Mouse (Mus musculus): ENCODE data around the gene Cmah. TPM values are rescaled to one million over a fixed set of nuclear protein-coding genes. Genes with fewer than 3 reads are reported as not detected.

Gene Cmah
- polyA plus RNA-seq, 1 experiment from 2014 or later: 0.39 TPM

DNA sequence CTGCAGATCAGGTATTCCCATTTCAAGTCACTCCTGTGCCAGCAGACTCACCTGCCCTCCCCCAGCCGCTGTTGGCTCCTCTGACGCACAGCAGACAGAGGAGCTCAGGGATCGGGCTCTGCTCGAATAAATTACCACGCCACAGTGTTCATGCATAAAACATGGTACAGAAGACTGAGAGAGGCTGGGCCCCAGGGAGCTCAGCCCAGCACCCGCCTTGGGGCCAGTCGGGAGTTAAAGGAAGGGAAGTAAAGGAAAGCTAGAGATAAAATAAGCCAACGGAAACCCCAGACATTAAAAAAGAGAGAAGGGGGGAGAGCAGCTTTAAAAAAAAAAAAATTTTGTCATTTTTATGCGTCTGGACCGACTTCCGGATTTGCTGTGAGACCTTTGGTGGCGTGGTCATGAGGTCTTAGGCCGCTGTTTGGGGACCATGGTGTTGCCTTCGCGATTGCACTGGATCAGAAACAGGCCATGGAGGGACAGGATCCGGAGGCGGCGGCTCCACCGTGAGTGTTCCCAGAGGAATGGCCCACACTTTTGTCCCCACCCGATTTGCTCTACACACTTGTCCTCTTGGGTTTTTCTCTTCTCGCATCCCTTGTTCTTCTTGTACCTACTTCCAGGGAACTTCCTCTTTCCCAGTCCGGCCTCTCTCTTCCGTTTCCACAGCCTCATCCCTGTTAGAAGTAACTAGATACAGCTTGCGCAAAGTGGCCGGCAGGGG, 174.1 kb downstream of the Cmah start:
- no peaks in the 10 kb centered on the region for H3K36me3 ChIP-seq (ENCODE audit: control insufficient read depth, insufficient read depth, low read length)
- WGBS: 78% methylated on average over 25 of the region's 25 CpGs
- no peak overlapping the region for H3K4me3 ChIP-seq (ENCODE audit: low read length)
- no peak overlapping the region for H3K4me2 ChIP-seq (ENCODE audit: low read depth, low read length)
- no peak for ATAC-seq (ENCODE audit: low read depth)
- no peaks in the 10 kb centered on the region for H3K4me1 ChIP-seq (replicated peaks; ENCODE audit: control insufficient read depth, insufficient read depth, low read length)
- no peak overlapping the region for H3K9ac ChIP-seq (ENCODE audit: low read length)
- no peak overlapping the region for H3K27ac ChIP-seq (ENCODE audit: low read length)
- no peaks in the 10 kb centered on the region for H3K9me3 ChIP-seq (ENCODE audit: control insufficient read depth, low read length)
- no peaks in the 10 kb centered on the region for H3K27me3 ChIP-seq (ENCODE audit: control insufficient read depth, insufficient read depth, low read depth, low read length)

DNA sequence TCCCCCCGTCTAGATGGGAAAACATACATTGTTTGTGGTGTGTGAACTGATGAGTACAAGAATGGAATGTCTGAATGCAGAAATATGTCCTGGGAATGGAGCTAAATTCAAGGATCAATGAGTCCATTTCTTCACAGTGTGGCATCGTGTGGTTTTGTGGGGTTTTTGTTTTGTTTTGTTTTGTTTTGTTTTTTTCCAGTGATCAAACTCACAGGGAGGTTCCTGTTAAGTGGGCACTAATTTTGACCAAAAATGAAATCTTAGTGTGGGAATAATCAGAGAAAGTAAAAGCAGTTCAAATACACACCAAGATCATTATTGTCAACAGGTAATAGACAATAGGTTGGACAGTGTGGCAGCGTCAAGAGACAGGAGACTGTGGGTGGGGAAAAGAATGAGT, 174.7 kb downstream of the Cmah start:
- Histone ChIP-seq H3K4me3 (ENCODE audit: low read length) (no peak overlapping the region), H3K4me2 (ENCODE audit: low read depth, low read length) (no peak overlapping the region), H3K9me3 (ENCODE audit: control insufficient read depth, low read length) (no peaks in the 10 kb centered on the region), H3K9ac (ENCODE audit: low read length) (no peak overlapping the region), H3K27me3 (ENCODE audit: control insufficient read depth, insufficient read depth, low read depth, low read length) (no peaks in the 10 kb centered on the region), H3K27ac (ENCODE audit: low read length) (no peak overlapping the region), H3K36me3 (ENCODE audit: control insufficient read depth, insufficient read depth, low read length) (no peaks in the 10 kb centered on the region), H3K4me1 (replicated peaks; ENCODE audit: control insufficient read depth, insufficient read depth, low read length) (no peaks in the 10 kb centered on the region)
- ATAC-seq (ENCODE audit: low read depth): no peak
- WGBS: 77% methylated on average over 3 of the region's 3 CpGs

DNA sequence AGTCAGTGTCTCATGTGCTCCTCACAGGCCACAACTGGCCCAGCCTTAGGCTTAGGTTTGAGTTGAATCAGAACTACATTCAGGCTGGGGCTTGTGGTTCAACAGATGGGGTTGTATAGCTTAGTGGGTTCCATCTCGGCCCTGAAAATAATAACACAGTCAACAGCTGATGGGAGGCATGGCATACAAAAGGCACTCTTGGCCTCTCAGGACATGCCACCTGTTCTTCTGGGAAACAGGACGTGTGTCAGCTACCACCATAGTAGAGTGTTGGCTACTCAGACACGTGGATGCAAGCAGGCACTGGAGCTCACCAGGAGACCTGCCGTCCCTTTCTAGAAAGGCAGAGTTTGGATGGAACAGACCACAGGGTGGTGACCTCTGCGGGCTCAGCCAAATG, 178.6 kb downstream of the Cmah start:
- H3K9me3 ChIP-seq (ENCODE audit: control insufficient read depth, low read length): no peaks in the 10 kb centered on the region
- WGBS: 85% methylated on average over 5 of the region's 5 CpGs
- H3K9ac ChIP-seq (ENCODE audit: low read length): no peak overlapping the region
- no peak overlapping the region for H3K27ac ChIP-seq (ENCODE audit: low read length)
- H3K4me1 ChIP-seq (replicated peaks; ENCODE audit: control insufficient read depth, insufficient read depth, low read length): no peaks in the 10 kb centered on the region
- no peak overlapping the region for H3K4me3 ChIP-seq (ENCODE audit: low read length)
- no peaks in the 10 kb centered on the region for H3K27me3 ChIP-seq (ENCODE audit: control insufficient read depth, insufficient read depth, low read depth, low read length)
- H3K36me3 ChIP-seq (ENCODE audit: control insufficient read depth, insufficient read depth, low read length): no peaks in the 10 kb centered on the region
- no peak overlapping the region for H3K4me2 ChIP-seq (ENCODE audit: low read depth, low read length)
- no peak for ATAC-seq (ENCODE audit: low read depth)

DNA sequence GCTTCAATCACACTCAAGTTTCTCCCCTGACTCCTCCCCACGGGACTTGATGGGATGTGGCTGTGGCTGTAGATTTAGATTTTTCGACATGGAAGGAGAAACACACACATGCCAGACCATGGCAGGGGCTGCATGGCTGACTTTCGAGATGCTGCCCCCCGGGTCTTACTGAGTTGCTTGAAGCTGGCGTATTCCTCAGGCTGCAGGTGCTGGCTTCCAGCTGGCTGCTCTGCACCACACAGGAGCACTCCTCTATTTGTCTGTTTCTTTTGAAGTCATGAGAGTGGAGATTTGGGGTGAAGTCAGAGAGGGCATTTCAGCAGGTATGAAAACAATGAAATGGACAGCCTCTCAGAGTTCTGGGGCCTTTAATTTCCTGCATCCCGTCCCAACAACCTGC, 180.0 kb downstream of the Cmah start:
- ATAC-seq (ENCODE audit: low read depth): no peak
- no peak overlapping the region for H3K27ac ChIP-seq (ENCODE audit: low read length)
- no peak overlapping the region for H3K9ac ChIP-seq (ENCODE audit: low read length)
- no peaks in the 10 kb centered on the region for H3K4me1 ChIP-seq (replicated peaks; ENCODE audit: control insufficient read depth, insufficient read depth, low read length)
- H3K27me3 ChIP-seq (ENCODE audit: control insufficient read depth, insufficient read depth, low read depth, low read length): no peaks in the 10 kb centered on the region
- H3K9me3 ChIP-seq (ENCODE audit: control insufficient read depth, low read length): no peaks in the 10 kb centered on the region
- 64% methylated on average over 6 of the region's 6 CpGs for whole genome bisulfite sequencing
- H3K4me3 ChIP-seq (ENCODE audit: low read length): no peak overlapping the region
- H3K4me2 ChIP-seq (ENCODE audit: low read depth, low read length): no peak overlapping the region
- no peaks in the 10 kb centered on the region for H3K36me3 ChIP-seq (ENCODE audit: control insufficient read depth, insufficient read depth, low read length)

DNA sequence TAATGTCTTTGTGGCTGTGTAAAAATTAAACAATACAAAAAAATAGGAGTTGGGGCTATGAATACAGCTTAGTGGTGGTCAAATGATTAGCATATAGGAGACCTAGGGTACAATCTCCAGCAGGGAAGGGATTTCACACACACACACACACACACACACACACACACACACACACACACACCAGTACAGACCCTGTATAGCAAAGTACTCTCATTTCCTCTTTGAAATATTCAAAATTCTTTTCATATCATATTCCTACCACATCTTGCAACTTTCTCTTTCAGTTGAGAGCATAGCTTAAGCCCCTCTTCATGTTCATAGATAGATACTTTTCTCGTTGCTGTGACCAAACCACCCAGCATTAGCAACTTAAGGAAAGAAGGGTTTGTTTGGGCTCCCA, 181.7 kb downstream of the Cmah start:
- peak; percentile 20; the same call in 1 of the 2 replicates for ATAC-seq (ENCODE audit: low read depth)
- no peaks in the 10 kb centered on the region for H3K4me1 ChIP-seq (replicated peaks; ENCODE audit: control insufficient read depth, insufficient read depth, low read length)
- no peak overlapping the region for H3K27ac ChIP-seq (ENCODE audit: low read length)
- WGBS: 32% methylated on average over 1 of the region's 1 CpGs
- H3K4me3 ChIP-seq (ENCODE audit: low read length): no peak overlapping the region
- H3K9me3 ChIP-seq (ENCODE audit: control insufficient read depth, low read length): no peaks in the 10 kb centered on the region
- H3K27me3 ChIP-seq (ENCODE audit: control insufficient read depth, insufficient read depth, low read depth, low read length): no peaks in the 10 kb centered on the region
- H3K4me2 ChIP-seq (ENCODE audit: low read depth, low read length): no peak overlapping the region
- H3K36me3 ChIP-seq (ENCODE audit: control insufficient read depth, insufficient read depth, low read length): no peaks in the 10 kb centered on the region
- H3K9ac ChIP-seq (ENCODE audit: low read length): no peak overlapping the region

DNA sequence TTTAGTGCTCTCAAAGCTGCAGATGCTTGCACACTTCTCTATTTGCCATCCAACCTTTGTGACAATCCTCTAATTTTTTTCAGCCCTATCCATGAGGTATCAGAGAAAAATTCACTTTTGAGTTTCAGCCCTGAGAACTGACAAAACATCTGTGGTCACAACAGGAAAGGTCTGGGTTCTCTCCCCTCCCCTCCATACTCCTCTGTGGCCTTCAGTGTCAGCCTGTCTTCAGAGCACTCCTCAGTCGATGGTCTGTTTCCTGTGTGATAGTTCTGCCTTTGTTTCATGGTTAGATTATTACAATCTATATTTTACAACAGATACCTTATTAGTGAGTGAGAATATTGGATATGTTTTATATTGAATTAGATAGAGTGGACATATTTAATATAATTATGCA, 184.2 kb downstream of the Cmah start:
- Histone ChIP-seq H3K4me1 (replicated peaks; ENCODE audit: control insufficient read depth, insufficient read depth, low read length) (no peaks in the 10 kb centered on the region; the same call in 1 of the 2 replicates), H3K4me3 (ENCODE audit: low read length) (no peak overlapping the region), H3K9me3 (ENCODE audit: control insufficient read depth, low read length) (no peaks in the 10 kb centered on the region), H3K36me3 (ENCODE audit: control insufficient read depth, insufficient read depth, low read length) (no peaks in the 10 kb centered on the region), H3K27me3 (ENCODE audit: control insufficient read depth, insufficient read depth, low read depth, low read length) (no peaks in the 10 kb centered on the region), H3K27ac (ENCODE audit: low read length) (no peak overlapping the region), H3K9ac (ENCODE audit: low read length) (no peak overlapping the region), H3K4me2 (ENCODE audit: low read depth, low read length) (no peak overlapping the region)
- WGBS: 37% methylated on average over 1 of the region's 1 CpGs
- no peak for ATAC-seq (ENCODE audit: low read depth)

DNA sequence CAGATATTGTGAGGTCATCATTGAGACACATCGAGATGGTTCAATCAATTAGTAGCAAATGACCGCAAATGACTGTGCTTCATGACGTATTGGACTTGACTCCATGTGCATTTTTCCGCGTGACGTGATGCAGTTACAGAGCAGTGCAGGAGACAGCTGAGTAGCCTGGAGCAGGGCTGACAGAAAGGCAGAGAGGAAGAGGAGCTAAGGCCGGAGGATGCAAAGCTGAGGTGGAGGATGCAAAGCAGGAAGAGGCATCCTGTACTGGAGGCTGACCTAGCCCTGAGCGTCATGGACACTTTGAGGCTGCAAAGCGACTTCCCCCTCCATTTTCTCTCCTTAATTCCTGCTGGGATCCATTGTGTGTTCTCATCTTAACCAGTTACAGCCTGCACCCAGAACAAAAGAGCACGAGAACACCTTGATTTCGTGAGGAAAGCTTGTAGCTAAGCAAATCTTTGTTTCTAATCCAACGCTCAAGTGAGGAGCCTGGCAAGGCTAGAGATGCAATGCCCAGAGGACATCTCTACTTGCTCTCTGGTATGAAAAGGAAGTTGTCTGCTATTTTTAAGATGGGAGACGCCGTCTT, 184.8 kb downstream of the Cmah start:
- Histone ChIP-seq H3K4me2 (ENCODE audit: low read depth, low read length) (no peak overlapping the region), H3K9me3 (ENCODE audit: control insufficient read depth, low read length) (no peaks in the 10 kb centered on the region), H3K27ac (ENCODE audit: low read length) (no peak overlapping the region), H3K4me1 (replicated peaks; ENCODE audit: control insufficient read depth, insufficient read depth, low read length) (no peaks in the 10 kb centered on the region; the same call in 1 of the 2 replicates), H3K9ac (ENCODE audit: low read length) (no peak overlapping the region), H3K4me3 (ENCODE audit: low read length) (no peak overlapping the region), H3K27me3 (ENCODE audit: control insufficient read depth, insufficient read depth, low read depth, low read length) (no peaks in the 10 kb centered on the region), H3K36me3 (ENCODE audit: control insufficient read depth, insufficient read depth, low read length) (no peaks in the 10 kb centered on the region)
- ATAC-seq (ENCODE audit: low read depth): no peak
- 72% methylated on average over 14 of the region's 14 CpGs for whole genome bisulfite sequencing

DNA sequence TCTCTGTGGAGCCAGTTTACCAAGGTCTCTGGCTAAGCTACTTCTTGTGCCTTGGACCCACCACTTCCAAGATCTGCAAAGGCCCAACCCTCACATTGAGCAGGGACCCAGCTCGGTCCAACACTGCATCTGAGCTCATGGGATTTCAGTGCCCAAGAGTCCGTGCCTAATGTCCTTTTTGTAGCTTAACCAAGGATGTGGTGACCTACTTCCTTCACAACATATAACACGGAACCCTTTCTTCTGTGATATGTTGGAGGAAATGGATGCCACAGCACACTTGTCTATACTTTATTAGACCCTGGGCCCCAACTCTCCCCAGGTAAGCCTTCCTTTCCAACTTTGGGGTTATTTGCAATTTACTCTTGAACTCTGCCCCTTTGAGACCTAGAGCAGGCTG, 186.5 kb downstream of the Cmah start:
- H3K4me3 ChIP-seq (ENCODE audit: low read length): no peak overlapping the region
- no peak overlapping the region for H3K27ac ChIP-seq (ENCODE audit: low read length)
- no peaks in the 10 kb centered on the region for H3K9me3 ChIP-seq (ENCODE audit: control insufficient read depth, low read length)
- H3K27me3 ChIP-seq (ENCODE audit: control insufficient read depth, insufficient read depth, low read depth, low read length): no peaks in the 10 kb centered on the region
- no peak overlapping the region for H3K4me2 ChIP-seq (ENCODE audit: low read depth, low read length)
- H3K9ac ChIP-seq (ENCODE audit: low read length): no peak overlapping the region
- WGBS: 79% methylated on average over 3 of the region's 3 CpGs
- no peak for ATAC-seq (ENCODE audit: low read depth)
- no peaks in the 10 kb centered on the region for H3K36me3 ChIP-seq (ENCODE audit: control insufficient read depth, insufficient read depth, low read length)
- no peaks in the 10 kb centered on the region; the same call in 1 of the 2 replicates for H3K4me1 ChIP-seq (replicated peaks; ENCODE audit: control insufficient read depth, insufficient read depth, low read length)

DNA sequence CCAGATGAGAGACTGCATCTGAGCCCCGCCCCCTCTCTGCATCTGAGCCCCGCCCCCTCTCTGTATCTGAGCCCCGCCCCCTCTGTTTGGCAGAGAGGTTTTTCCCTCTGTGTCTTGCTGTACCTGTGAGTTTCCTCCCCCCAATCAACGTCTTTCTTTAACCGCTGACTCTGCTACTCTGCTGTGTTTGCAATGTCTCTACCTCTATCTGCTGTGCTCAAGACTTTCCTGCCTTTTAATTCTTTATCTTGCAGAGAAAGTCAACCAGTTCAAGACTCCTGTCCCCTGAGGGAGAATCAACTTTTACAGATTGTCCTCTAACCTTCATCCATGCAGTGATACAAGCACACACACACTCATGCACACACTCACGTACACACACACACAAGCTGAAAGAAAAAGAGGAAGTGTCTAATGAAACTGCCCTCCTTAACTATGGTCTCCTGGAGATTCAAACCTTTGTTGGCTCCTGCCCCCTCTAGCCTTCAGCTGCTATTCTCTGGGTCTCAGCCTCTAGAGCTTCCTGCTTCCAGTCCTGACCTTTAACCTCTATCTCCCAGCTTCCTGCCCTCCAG, 188.0 kb downstream of the Cmah start:
- 43% methylated on average over 6 of the region's 6 CpGs for WGBS
- no peak for ATAC-seq (ENCODE audit: low read depth)

More for the DNA sequence above, 188.0 kb downstream of the Cmah start:
- H3K27ac ChIP-seq (ENCODE audit: low read length): no peak overlapping the region
- no peaks in the 10 kb centered on the region for H3K9me3 ChIP-seq (ENCODE audit: control insufficient read depth, low read length)
- no peak overlapping the region for H3K4me2 ChIP-seq (ENCODE audit: low read depth, low read length)
- H3K4me3 ChIP-seq (ENCODE audit: low read length): no peak overlapping the region
- H3K27me3 ChIP-seq (ENCODE audit: control insufficient read depth, insufficient read depth, low read depth, low read length): no peaks in the 10 kb centered on the region
- H3K4me1 ChIP-seq (replicated peaks; ENCODE audit: control insufficient read depth, insufficient read depth, low read length): peaks cover 8% of the 10 kb centered on the region
- H3K36me3 ChIP-seq (ENCODE audit: control insufficient read depth, insufficient read depth, low read length): no peaks in the 10 kb centered on the region
- H3K9ac ChIP-seq (ENCODE audit: low read length): no peak overlapping the region
